Mouse (Mus musculus) forebrain, embryonic 11.5 days (tissue): ENCODE measurements around the gene Pth2. TPM values are rescaled to one million over a fixed set of nuclear protein-coding genes. Genes with fewer than 3 reads are reported as not detected.
"Not testable (repeated sequence)": the region's sequence is repeated elsewhere in the genome, so short reads cannot be mapped to it uniquely, and the experiment has no call there.

Source experiments
- ATAC-seq: fragments of 200-750 bp; cut with Nextera tagmentation; replicated peaks from 2 replicates; pipeline ENCODE4 v1.8.0; 2017; ENCODE audit warnings: moderate TSS enrichment; ENCODE audit not compliant: low FRiP score
- DNase-seq: peaks from one replicate; pipeline ENCODE4 v3.0.0-alpha.2; 2017; ENCODE audit warnings: low spot score
- H3K27ac ChIP-seq: fragments of 300-500 bp; sonication (generic); 2 replicates; pipeline ENCODE4 v1.5.1; 2014; ENCODE audit warnings: low read depth, low read length
- H3K27me3 ChIP-seq: fragments of 300-500 bp; sonication (generic); 2 replicates; pipeline ENCODE4 v1.6.1; 2014; ENCODE audit warnings: mild to moderate bottlenecking, low read length, mixed read lengths; ENCODE audit not compliant: control insufficient read depth, insufficient read depth
- H3K36me3 ChIP-seq: fragments of 300-500 bp; sonication (generic); 2 replicates; pipeline ENCODE4 v1.6.1; 2014; ENCODE audit warnings: mild to moderate bottlenecking, low read length, moderate library complexity, mixed read lengths; ENCODE audit not compliant: control insufficient read depth, insufficient read depth
- H3K4me1 ChIP-seq: fragments of 300-500 bp; sonication (generic); replicated peaks from 2 replicates; pipeline ENCODE4 v1.6.1; 2014; ENCODE audit warnings: low read length, mixed read lengths; ENCODE audit not compliant: control insufficient read depth, insufficient read depth
- H3K4me2 ChIP-seq: fragments of 300-500 bp; sonication (generic); 2 replicates; pipeline ENCODE4 v1.6.1; 2014; ENCODE audit warnings: low read depth, mild to moderate bottlenecking, low read length, moderate library complexity, mixed read lengths; ENCODE audit not compliant: severe bottlenecking
- H3K4me3 ChIP-seq: fragments of 300-500 bp; sonication (generic); 2 replicates; pipeline ENCODE4 v1.5.1; 2014; ENCODE audit warnings: low read depth, low read length
- H3K9ac ChIP-seq: fragments of 300-500 bp; sonication (generic); 2 replicates; pipeline ENCODE4 v1.6.1; 2014; ENCODE audit warnings: low read length
- H3K9me3 ChIP-seq: fragments of 300-500 bp; sonication (generic); 2 replicates; pipeline ENCODE4 v1.6.1; 2016; ENCODE audit warnings: low read length, mixed read lengths; ENCODE audit not compliant: control insufficient read depth
- WGBS: fragments of 180-500 bp; shearing (Covaris S2); extraction: QIAGEN DNeasy Blood & Tissue Kit; methylation state at CpG from one replicate; pipeline ENCODE4 v1.1.7; 2014; 5-methylcytosine and 5-hydroxymethylcytosine counted together
- polyA plus RNA-seq: library from polyadenylated mRNA; unstranded; fragments of >200 nt; fragmentation: Nextera tagmentation; extraction: Ambion mirVana; gene quantifications from 2 replicates; pipeline ENCODE4 v1.2.1, GENCODE M21; 2014

The Pth2 gene
- polyA plus RNA-seq, 1 experiment from 2014 or later: not detected

- Histone ChIP-seq H3K9me3 (peaks cover 7% of the 10 kb centered on the region), H3K4me1 (peaks cover 7% of the 10 kb centered on the region), H3K4me2 (no peak overlapping the region), H3K27me3 (peaks cover 59% of the 10 kb centered on the region), H3K4me3 (no peak overlapping the region), H3K36me3 (no peaks in the 10 kb centered on the region), H3K9ac (no peak overlapping the region), H3K27ac (no peak overlapping the region)
- DNase-seq (no peak), ATAC-seq (no peak)
- 56% methylated on average over 7 of the region's 7 CpGs for WGBS
Observed at GRCm38 (mm10) chr7:45172974-45173373, 7.8 kb upstream of the Pth2 start.

- not testable (repeated sequence) for H3K9me3 ChIP-seq, H3K4me3 ChIP-seq, H3K4me2 ChIP-seq, DNase-seq, H3K4me1 ChIP-seq, H3K27ac ChIP-seq, H3K9ac ChIP-seq, ATAC-seq, H3K36me3 ChIP-seq
- peaks cover 59% of the 10 kb centered on the region for H3K27me3 ChIP-seq
- 65% methylated on average over 1 of the region's 1 CpGs for WGBS
Observed at GRCm38 (mm10) chr7:45173772-45174171, 7.0 kb upstream of the Pth2 start.

- no peaks in the 10 kb centered on the region for H3K36me3 ChIP-seq
- 0 out of 2 replicates have a peak overlapping the region, but pooled peaks have one; percentile 7 for H3K4me3 ChIP-seq
- peak overlapping the region; percentile 18; the same call in 1 of the 2 replicates for H3K4me2 ChIP-seq
- H3K27ac ChIP-seq: no peak overlapping the region
- H3K9me3 ChIP-seq: peaks cover 5% of the 10 kb centered on the region
- H3K27me3 ChIP-seq: peaks cover 60% of the 10 kb centered on the region
- 2% methylated on average over 26 of the region's 29 CpGs for WGBS
- no peak for ATAC-seq
- peaks cover 7% of the 10 kb centered on the region for H3K4me1 ChIP-seq
- H3K9ac ChIP-seq: no peak overlapping the region
- DNase-seq: no peak
Observed at GRCm38 (mm10) chr7:45174567-45175280, 6.1 kb upstream of the Pth2 start.

GRCm38 (mm10) chr7:45175398-45175797 lies 5.4 kb upstream of the Pth2 start:
- 2% methylated on average over 13 of the region's 13 CpGs for WGBS

GRCm38 (mm10) chr7:45175929-45176328 lies 4.9 kb upstream of the Pth2 start:
- peaks cover 69% of the 10 kb centered on the region for H3K27me3 ChIP-seq
- H3K9ac ChIP-seq: 0 out of 2 replicates have a peak overlapping the region, but pooled peaks have one; percentile 20
- H3K9me3 ChIP-seq: no peaks in the 10 kb centered on the region
- no peak overlapping the region for H3K27ac ChIP-seq
- 1% methylated on average over 23 of the region's 23 CpGs for WGBS
- H3K36me3 ChIP-seq: no peaks in the 10 kb centered on the region
- no peak overlapping the region for H3K4me3 ChIP-seq
- peaks cover 9% of the 10 kb centered on the region for H3K4me1 ChIP-seq
- peak overlapping the region; percentile 38 for H3K4me2 ChIP-seq
- no peak for DNase-seq
- ATAC-seq: no peak

More at GRCm38 (mm10) chr7:45175398-45175797, 5.4 kb upstream of the Pth2 start:
- DNase-seq (no peak), ATAC-seq (no peak)
- no peak overlapping the region for H3K9ac ChIP-seq
- no peak overlapping the region for H3K27ac ChIP-seq
- no peaks in the 10 kb centered on the region for H3K9me3 ChIP-seq
- H3K4me2 ChIP-seq: no peak overlapping the region
- peaks cover 64% of the 10 kb centered on the region for H3K27me3 ChIP-seq
- no peak overlapping the region for H3K4me3 ChIP-seq
- peaks cover 7% of the 10 kb centered on the region for H3K4me1 ChIP-seq
- H3K36me3 ChIP-seq: no peaks in the 10 kb centered on the region

GRCm38 (mm10) chr7:45176356-45176755 lies 4.4 kb upstream of the Pth2 start:
- WGBS: 3% methylated on average over 29 of the region's 31 CpGs
- DNase-seq: no peak
- Histone ChIP-seq H3K27me3 (peaks cover 73% of the 10 kb centered on the region), H3K4me2 (peak overlapping the region; percentile 38; the same call in 1 of the 2 replicates), H3K4me3 (0 out of 2 replicates have a peak overlapping the region, but pooled peaks have one; percentile 13), H3K9me3 (no peaks in the 10 kb centered on the region), H3K36me3 (no peaks in the 10 kb centered on the region), H3K4me1 (peaks cover 10% of the 10 kb centered on the region), H3K9ac (0 out of 2 replicates have a peak overlapping the region, but pooled peaks have one; percentile 20), H3K27ac (no peak overlapping the region)
- no peak for ATAC-seq

GRCm38 (mm10) chr7:45178550-45178949 lies 2.2 kb upstream of the Pth2 start:
- H3K4me1 ChIP-seq: peaks cover 11% of the 10 kb centered on the region
- ATAC-seq (no peak), DNase-seq (no peak)
- no peaks in the 10 kb centered on the region for H3K9me3 ChIP-seq
- H3K36me3 ChIP-seq: no peaks in the 10 kb centered on the region
- H3K4me3 ChIP-seq: no peak overlapping the region
- no peak overlapping the region for H3K27ac ChIP-seq
- no peak overlapping the region for H3K4me2 ChIP-seq
- 21% methylated on average over 7 of the region's 7 CpGs for WGBS
- H3K9ac ChIP-seq: no peak overlapping the region
- peaks cover 95% of the 10 kb centered on the region for H3K27me3 ChIP-seq

GRCm38 (mm10) chr7:45179469-45179868 lies 1.3 kb upstream of the Pth2 start, which contains the start of gene Gfy:
TSS of gene Gfy (minus strand) at chr7:45179569.
- Histone ChIP-seq H3K27me3 (peaks cover 99% of the 10 kb centered on the region), H3K27ac (no peak within 1 kb of the TSS), H3K36me3 (no peaks in the 10 kb centered on the region), H3K4me2 (no peak within 1 kb of the TSS), H3K4me1 (peaks cover 11% of the 10 kb centered on the region), H3K9ac (no peak within 1 kb of the TSS), H3K9me3 (no peaks in the 10 kb centered on the region), H3K4me3 (no peak within 1 kb of the TSS)
- 27% methylated on average over 7 of the region's 7 CpGs for WGBS
- ATAC-seq (no peak), DNase-seq (no peak)
